Mouse (Mus musculus): ENCODE measurements around the gene Evi2a.

Evi2a gene

GRCm38 (mm10) chr11:79527015-79527738, 3.2 kb downstream of the Evi2a start:
- in situ Hi-C loops (cut with MboI; ENCODE audit: unreplicated experiment in 2 of 2), result loop anchor here in 1 of 2 experiments (10.0 kb wide), 1 partner anchor 548 kb away; no protein-coding TSS in a partner anchor

- in situ Hi-C loops (cut with MboI; ENCODE audit: unreplicated experiment in 2 of 2), result loop anchor here in 1 of 2 experiments (10.0 kb wide), 1 partner anchor 548 kb away; no protein-coding TSS in a partner anchor
These were observed 3.9 kb downstream of the Evi2a start for GRCm38 (mm10) chr11:79526549-79526948.

- in situ Hi-C loops (cut with MboI; ENCODE audit: unreplicated experiment in 2 of 2), result loop anchor here in 1 of 2 experiments (5.0 to 25.0 kb wide), 3 partner anchors 527 to 1188 kb away; no protein-coding TSS in a partner anchor
These were observed 6.2 kb downstream of the Evi2a start for GRCm38 (mm10) chr11:79524310-79524575.

DNA sequence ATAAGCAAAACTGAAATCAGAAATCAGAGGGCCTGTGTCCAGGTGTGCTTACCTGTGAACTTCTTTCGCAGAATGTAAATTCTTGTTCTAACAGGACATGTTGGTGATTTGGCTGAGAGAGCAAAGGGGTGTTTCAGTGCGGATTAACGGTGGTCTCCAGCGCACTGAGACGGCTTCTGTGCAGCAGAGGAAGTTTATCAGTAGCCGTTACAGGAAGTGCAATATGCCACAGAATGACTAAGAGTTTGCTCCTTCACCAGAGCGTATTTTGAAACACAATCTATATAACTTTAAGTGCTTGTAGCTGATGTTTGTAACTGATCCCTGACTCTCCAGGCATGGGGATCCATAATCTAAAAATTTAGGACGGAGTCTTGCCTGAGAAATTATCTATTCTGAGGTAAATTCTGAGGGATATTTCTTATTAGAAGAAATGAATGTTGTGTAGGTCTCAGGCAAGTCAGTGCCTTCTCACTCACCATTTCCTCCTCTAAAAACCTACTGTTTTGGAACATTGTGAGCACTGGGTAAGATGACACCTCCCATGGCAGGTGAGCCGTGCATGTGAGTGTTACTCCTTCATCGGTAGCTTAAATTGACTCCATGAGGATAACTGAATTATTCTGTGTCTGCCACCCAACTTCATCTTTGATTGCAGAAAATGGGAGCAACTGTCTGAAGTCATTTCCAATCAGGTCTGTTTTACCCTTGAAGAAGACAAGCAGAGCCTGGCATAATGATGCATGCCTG, 6.7 kb downstream of the Evi2a start, which contains the start of gene Evi2b:
Gene Evi2b, minus strand, starts transcription at position 203 of the 750 bp plus-strand sequence.
- in situ Hi-C loops (cut with MboI; ENCODE audit: unreplicated experiment in 2 of 2), result loop anchor here in 1 of 2 experiments (5.0 to 25.0 kb wide), 3 partner anchors 526 to 1189 kb away; no protein-coding TSS in a partner anchor

DNA sequence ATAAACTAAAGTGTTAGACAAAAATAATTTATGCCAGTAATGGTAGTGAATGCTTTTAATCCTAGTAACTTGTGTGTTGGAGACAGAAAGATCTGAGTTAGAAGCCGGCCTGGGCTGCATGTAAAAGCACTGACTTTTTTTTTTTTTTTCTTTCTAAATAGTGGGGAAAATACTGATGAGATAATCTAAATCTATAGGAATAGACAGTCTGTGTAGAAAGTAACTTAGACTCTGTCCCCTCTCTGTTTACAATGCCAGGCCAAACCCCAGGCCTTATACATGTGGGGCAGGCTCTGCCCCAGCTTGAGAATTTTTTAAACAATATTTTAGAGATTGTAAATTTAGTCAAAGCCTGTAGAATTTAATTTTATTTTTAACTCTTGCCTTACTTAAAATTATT, 7.5 kb downstream of the Evi2a start:
- in situ Hi-C loops (cut with MboI; ENCODE audit: unreplicated experiment in 2 of 2), result loop anchor here in 1 of 2 experiments (5.0 to 25.0 kb wide), 3 partner anchors 526 to 1189 kb away; no protein-coding TSS in a partner anchor

GRCm38 (mm10) chr11:79521930-79522329, 8.5 kb downstream of the Evi2a start:
- in situ Hi-C loops (cut with MboI; ENCODE audit: unreplicated experiment in 2 of 2), result loop anchor here in 1 of 2 experiments (5.0 to 25.0 kb wide), 3 partner anchors 525 to 1190 kb away; no protein-coding TSS in a partner anchor

DNA sequence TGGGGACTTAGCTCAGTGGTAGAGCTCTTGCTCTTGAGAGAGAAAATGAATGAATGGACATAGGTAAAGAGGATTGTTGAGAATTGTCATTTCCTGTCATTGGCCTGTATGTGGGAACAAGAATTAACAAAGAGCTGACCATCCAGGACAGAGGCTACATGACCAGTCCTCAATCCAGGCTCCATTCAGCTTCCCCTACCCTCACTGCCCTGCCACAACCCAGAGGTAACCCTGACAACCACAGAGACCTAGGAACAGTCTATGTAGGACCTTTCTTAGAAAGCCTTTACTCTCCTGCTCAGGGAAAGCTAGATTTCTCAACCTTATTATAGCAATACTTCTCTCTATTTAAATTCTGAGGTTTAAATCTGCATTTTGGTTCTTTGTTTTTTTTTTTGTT, 9.6 kb downstream of the Evi2a start:
- in situ Hi-C loops (cut with MboI; ENCODE audit: unreplicated experiment in 2 of 2), result loop anchor here in 1 of 2 experiments (5.0 to 25.0 kb wide), 3 partner anchors 523 to 1192 kb away; no protein-coding TSS in a partner anchor

- in situ Hi-C loops (cut with MboI; ENCODE audit: unreplicated experiment in 2 of 2), result loop anchor here in 1 of 2 experiments (5.0 to 25.0 kb wide), 3 partner anchors 523 to 1192 kb away; no protein-coding TSS in a partner anchor
These were observed 10.5 kb downstream of the Evi2a start for GRCm38 (mm10) chr11:79519878-79520291.

- in situ Hi-C loops (cut with MboI; ENCODE audit: unreplicated experiment in 2 of 2), result loop anchor here in 1 of 2 experiments (25.0 kb wide), 1 partner anchor 1193 kb away; no protein-coding TSS in a partner anchor
These were observed 11.1 kb downstream of the Evi2a start for GRCm38 (mm10) chr11:79519299-79519698.

- in situ Hi-C loops (cut with MboI; ENCODE audit: unreplicated experiment in 2 of 2), result loop anchor here in 1 of 2 experiments (25.0 kb wide), 1 partner anchor 1197 kb away; no protein-coding TSS in a partner anchor
These were observed 14.6 kb downstream of the Evi2a start for GRCm38 (mm10) chr11:79515798-79516197.

- in situ Hi-C loops (cut with MboI; ENCODE audit: unreplicated experiment in 2 of 2), result loop anchor here in 1 of 2 experiments (25.0 kb wide), 1 partner anchor 1197 kb away; no protein-coding TSS in a partner anchor
These were observed 15.1 kb downstream of the Evi2a start for GRCm38 (mm10) chr11:79515331-79515730.

DNA sequence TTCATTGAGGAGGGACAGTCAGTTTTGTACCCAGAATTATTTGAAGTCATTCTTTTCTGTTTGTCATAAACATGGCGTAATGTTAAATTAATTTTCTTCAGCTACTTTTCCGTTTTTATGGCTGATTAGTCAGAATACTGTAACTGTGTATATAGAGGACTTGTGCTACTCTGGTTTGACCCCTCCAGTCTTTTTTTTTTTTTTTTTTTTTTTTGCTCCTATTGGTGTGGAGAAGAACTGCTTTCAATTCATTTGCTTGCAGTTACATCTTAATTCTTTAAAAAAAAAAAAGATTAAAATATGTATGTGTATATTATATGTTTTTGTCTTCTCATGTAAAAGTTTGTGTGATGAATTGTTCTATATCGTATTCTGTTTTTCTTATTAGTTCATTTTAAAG, 18.4 kb downstream of the Evi2a start:
- in situ Hi-C loops (cut with MboI; ENCODE audit: unreplicated experiment in 2 of 2), result loop anchor here in 1 of 2 experiments (25.0 kb wide), 1 partner anchor 1200 kb away; no protein-coding TSS in a partner anchor

- in situ Hi-C loops (cut with MboI; ENCODE audit: unreplicated experiment in 2 of 2), result loop anchor here in 1 of 2 experiments (25.0 kb wide), 1 partner anchor 1208 kb away; no protein-coding TSS in a partner anchor
These were observed 25.9 kb downstream of the Evi2a start for GRCm38 (mm10) chr11:79504506-79504905.

- in situ Hi-C loops (cut with MboI; ENCODE audit: unreplicated experiment in 2 of 2), result loop anchor here in 1 of 2 experiments (25.0 kb wide), 1 partner anchor 1208 kb away; no protein-coding TSS in a partner anchor
These were observed 26.6 kb downstream of the Evi2a start, which contains the start of gene Omg for GRCm38 (mm10) chr11:79503845-79504244. Gene Omg (minus strand): TSS chr11:79504084.

GRCm38 (mm10) chr11:79502917-79503316, 27.5 kb downstream of the Evi2a start:
- in situ Hi-C loops (cut with MboI; ENCODE audit: unreplicated experiment in 2 of 2), result loop anchor here in 1 of 2 experiments (25.0 kb wide), 1 partner anchor 1209 kb away; no protein-coding TSS in a partner anchor

GRCm38 (mm10) chr11:79494976-79495800, 35.2 kb downstream of the Evi2a start:
- in situ Hi-C loops (cut with MboI; ENCODE audit: unreplicated experiment in 2 of 2), result loop anchor here in 1 of 2 experiments (5.0 kb wide), 1 partner anchor 57 kb away; no protein-coding TSS in a partner anchor

DNA sequence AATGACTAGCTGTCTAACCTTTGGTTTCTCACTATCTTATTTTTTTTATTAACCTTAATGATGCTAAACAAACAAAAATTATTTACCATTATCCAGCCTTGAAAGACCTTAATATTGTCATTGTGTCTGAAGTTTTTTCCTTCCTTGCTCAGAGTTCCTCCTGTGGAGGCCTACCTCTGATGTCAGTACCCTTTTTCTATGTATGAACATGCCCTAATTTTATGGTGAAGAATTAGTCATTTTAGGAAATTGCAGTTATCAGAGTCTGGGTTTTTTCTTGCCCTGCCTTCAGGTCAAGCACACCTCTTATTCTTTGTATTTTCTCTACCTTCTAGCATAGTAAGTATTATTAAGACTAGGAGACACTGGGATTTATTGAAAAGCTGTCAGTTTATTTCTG, 45.7 kb downstream of the Evi2a start:
- in situ Hi-C loops (cut with MboI; ENCODE audit: unreplicated experiment in 2 of 2), result loop anchor here (5.0 to 10.0 kb wide), 2 partner anchors 90 to 93 kb away; no protein-coding TSS in a partner anchor

GRCm38 (mm10) chr11:79483876-79484528, 46.4 kb downstream of the Evi2a start:
- in situ Hi-C loops (cut with MboI; ENCODE audit: unreplicated experiment in 2 of 2), result loop anchor here (5.0 to 10.0 kb wide), 2 partner anchors 91 to 93 kb away; no protein-coding TSS in a partner anchor

DNA sequence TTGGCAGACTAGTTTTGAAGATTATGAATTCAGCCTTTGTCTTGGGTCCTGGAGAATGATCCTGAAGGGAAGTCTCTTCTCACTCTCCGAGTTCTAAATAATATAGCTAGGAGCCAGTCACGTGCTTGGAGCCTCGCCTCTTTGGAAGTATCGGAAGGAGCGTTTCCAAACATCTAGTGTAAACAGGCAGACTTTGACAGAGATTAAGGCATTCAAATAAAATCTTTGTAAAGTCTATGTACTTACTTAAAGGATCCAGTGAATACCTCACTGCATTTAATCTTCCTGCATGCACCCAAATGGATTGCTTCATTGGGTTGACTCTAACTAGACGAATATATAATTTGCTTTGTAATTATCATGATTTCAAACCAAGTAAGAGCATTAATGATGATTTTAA, 47.0 kb downstream of the Evi2a start:
- in situ Hi-C loops (cut with MboI; ENCODE audit: unreplicated experiment in 2 of 2), result loop anchor here (5.0 to 10.0 kb wide), 2 partner anchors 91 to 94 kb away; no protein-coding TSS in a partner anchor

All from v-Abl transformed pro-B cells (cell line).